ENCODE assay signal across 8 mouse cellular contexts in the genomic region with DNA sequence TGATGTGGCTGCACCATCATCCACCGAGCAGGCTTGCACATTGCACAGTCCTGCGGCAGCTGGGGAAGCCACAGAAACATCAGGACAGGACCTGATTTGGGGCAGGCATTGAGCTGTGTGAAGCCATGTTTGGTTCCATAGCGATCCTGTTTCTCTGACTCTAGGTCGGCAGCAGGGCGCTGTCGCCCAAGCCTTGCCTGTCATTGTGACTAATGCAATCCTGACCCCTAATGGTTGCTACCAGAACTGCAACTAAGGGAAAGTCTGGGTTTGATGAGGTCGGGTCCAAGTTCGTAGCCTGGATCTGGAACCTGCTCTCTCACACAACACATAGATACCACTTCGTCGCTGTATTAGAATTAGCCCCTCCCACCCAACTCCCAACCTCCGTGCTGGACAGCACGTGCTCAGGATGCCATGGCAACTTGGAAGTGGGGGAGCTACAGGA. TPM values are rescaled to one million over a fixed set of nuclear protein-coding genes. Genes with fewer than 3 reads are reported as not detected.
DNase-seq lines count a peak whose midpoint lies in the region; ATAC-seq lines count a peak whose summit lies in the region.

No protein-coding gene starts in this region.

- no peak overlapping the region for H3K27ac ChIP-seq in intestine, embryonic 14.5 days (ENCODE audit: low read depth)

- 4% methylated on average over 12 of the region's 12 CpGs for WGBS in intestine, embryonic 14.5 days

- no peaks in the 10 kb centered on the region for H3K36me3 ChIP-seq in intestine, embryonic 14.5 days (ENCODE audit: control insufficient read depth, insufficient read depth, low read length)

- H3K4me1 ChIP-seq in intestine, embryonic 14.5 days (replicated peaks; ENCODE audit: control insufficient read depth, insufficient read depth, low read length), result no peaks in the 10 kb centered on the region

- peaks cover 9% of the 10 kb centered on the region for H3K27me3 ChIP-seq in intestine, embryonic 14.5 days (replicated peaks; ENCODE audit: control insufficient read depth, insufficient read depth, low read length)

- peak overlapping the region; percentile 2; the same call in 1 of the 2 replicates for H3K4me3 ChIP-seq in intestine, embryonic 14.5 days (ENCODE audit: low read depth, low read length)

- H3K4me2 ChIP-seq in intestine, embryonic 14.5 days (ENCODE audit: low read length), result peak overlapping the region; percentile 10; the same call in 1 of the 2 replicates

- intact Hi-C loops in gastrocnemius, postnatal 36 days (cut with DNase I), result loop anchor here (2.0 to 5.0 kb wide), 2 partner anchors 46 to 59 kb away; no protein-coding TSS in a partner anchor
- intact Hi-C loops in left cerebral cortex, postnatal 10 days (cut with DNase I), result no loop called here

- ATAC-seq in intestine, embryonic 14.5 days (replicated peaks; ENCODE audit: low FRiP score, low TSS enrichment, low read depth), result peak; percentile 58; the same call in 1 of the 2 replicates

- no peak overlapping the region for H3K9ac ChIP-seq in intestine, embryonic 14.5 days (ENCODE audit: low read length)

- no peaks in the 10 kb centered on the region for H3K9me3 ChIP-seq in intestine, embryonic 14.5 days (ENCODE audit: control insufficient read depth, low read length)

- DNase-seq in urinary bladder, adult 18-20 months (ENCODE audit: low spot score in 2 of 2), result peak; percentile 42 to 54
- no peak for DNase-seq in urinary bladder, postnatal 4 days (ENCODE audit: low spot score in 2 of 2)
- DNase-seq in embryo, embryonic 10.5 days (ENCODE audit: low spot score), result peak; percentile 95
- DNase-seq in gastrocnemius, postnatal 36 days, result peak; percentile 39 to 67
- peak; percentile 89 for DNase-seq in intestine, embryonic 14.5 days (ENCODE audit: low spot score)
- peak; percentile 44 to 71 for DNase-seq in left cerebral cortex, postnatal 10 days (ENCODE audit: extremely low spot score in 1 of 2, low spot score in 2 of 2)
- peak; percentile 88 for DNase-seq in mesoderm, embryonic 11.5 days (ENCODE audit: low read depth, low spot score)
- peak; percentile 30 to 62 for DNase-seq in right cerebral cortex, postnatal 36 days (ENCODE audit: low spot score in 2 of 2)

RNA-seq across cellular contexts. Expression of gene Pear1, which starts 7.4 kb away (rescaled TPM):
- 1 to 10 TPM; 4.8 to 8.3 TPM for total RNA-seq in gastrocnemius, postnatal 36 days (2021)
- 28.4 and 31.7 TPM in 2 replicates for polyA plus RNA-seq in intestine, embryonic 14.5 days (2014; fragmentation: Nextera tagmentation; extraction: Ambion mirVana)
- 1 to 10 TPM; 7.6 TPM for total RNA-seq in left cerebral cortex, postnatal 10 days (2021)

RNA-seq across cellular contexts. Expression of gene Insrr, which starts 19.9 kb away (rescaled TPM):
- not detected for total RNA-seq in gastrocnemius, postnatal 36 days (2021)
- polyA plus RNA-seq in intestine, embryonic 14.5 days (2014; fragmentation: Nextera tagmentation; extraction: Ambion mirVana), result 0.32 and 0.72 TPM in 2 replicates
- total RNA-seq in left cerebral cortex, postnatal 10 days (2021), result under 1 TPM; 0.30 to 0.39 TPM

RNA-seq across cellular contexts. Expression of gene Ntrk1, which starts 21.7 kb away (rescaled TPM):
- total RNA-seq in gastrocnemius, postnatal 36 days (2021), result not detected
- 1.0 and 1.3 TPM in 2 replicates for polyA plus RNA-seq in intestine, embryonic 14.5 days (2014; fragmentation: Nextera tagmentation; extraction: Ambion mirVana)
- total RNA-seq in left cerebral cortex, postnatal 10 days (2021), result under 1 TPM; 0.34 to 0.62 TPM

RNA-seq across cellular contexts. Expression of gene Sh2d2a, which starts 29.9 kb away (rescaled TPM):
- under 1 TPM in 1 of 2 experiments, not detected in 1; 0.13 TPM for total RNA-seq in gastrocnemius, postnatal 36 days (2021)
- polyA plus RNA-seq in intestine, embryonic 14.5 days (2014; fragmentation: Nextera tagmentation; extraction: Ambion mirVana), result 0.16 and 0.28 TPM in 2 replicates
- total RNA-seq in left cerebral cortex, postnatal 10 days (2021), result not detected

Comparison
In these comparisons a context has a peak if more than half of its experiments do, and no peak if none do; other contexts are left out.
1. DNase-seq: peak in urinary bladder, adult 18-20 months (2 of 2), embryo, embryonic 10.5 days (single experiment), gastrocnemius, postnatal 36 days (2 of 2), intestine, embryonic 14.5 days (single experiment), left cerebral cortex, postnatal 10 days (2 of 2), mesoderm, embryonic 11.5 days (single experiment) and right cerebral cortex, postnatal 36 days (2 of 2); none in urinary bladder, postnatal 4 days (0 of 2).